Mouse (Mus musculus) brain, embryonic 14.5 days (tissue): ENCODE data around the gene Aff3.

Experiments used
- CTCF ChIP-seq: fragments of 200-500 bp; IDR thresholded peaks from 2 replicates; pipeline ENCODE4 v1.5.1; 2012; ENCODE audit warnings: inconsistent platforms, mild to moderate bottlenecking, moderate library complexity, borderline replicate concordance; ENCODE audit not compliant: insufficient read depth, insufficient read length; ENCODE audit errors: extremely low read depth
- POLR2A ChIP-seq: fragments of 200-500 bp; IDR thresholded peaks from 2 replicates; pipeline ENCODE4 v1.6.1; 2012; ENCODE audit warnings: mild to moderate bottlenecking, inconsistent platforms, borderline replicate concordance; ENCODE audit not compliant: poor library complexity, insufficient read depth, insufficient read length, severe bottlenecking; ENCODE audit errors: extremely low read depth

GRCm38 (mm10) chr1:38514634-38515011 is 150.1 kb downstream of the Aff3 start:
- TF ChIP-seq CTCF, result no peak
- no peak for TF ChIP-seq POLR2A
